ENCODE assay signal across 38 mouse cellular contexts in genomic region chr6:41824086-41824485, GRCm38 (mm10). TPM values are rescaled to one million over a fixed set of nuclear protein-coding genes. Genes with fewer than 3 reads are reported as not detected.
"Had no signal": no experiment of that assay in that cellular context is flagged by ENCODE, and none has a peak within 500 bp of the region (broad histone marks: within the 10 kb centered on the region; RNA-seq: fewer than 3 reads in every experiment).

No protein-coding gene starts in this region.

- DNase-seq: left cerebral cortex, postnatal 4 days; liver; liver, embryonic 13.5 days; liver, postnatal 0 days; lung, adult 18-20 months; lung, adult 2 months; lung, embryonic 14.5 days; lung, postnatal 10 days; lung, postnatal 14 days; lung, postnatal 36 days; lung, postnatal 4 days; midbrain, embryonic 14.5 days had no signal

- ATAC-seq: liver, embryonic 12.5 days; liver, postnatal 0 days; lung, postnatal 0 days; midbrain, embryonic 13.5 days; midbrain, embryonic 15.5 days; midbrain, embryonic 16.5 days had no signal

RNA-seq across cellular contexts. Expression of gene Pip, which starts 23.2 kb away (rescaled TPM):
- polyA plus RNA-seq: limb, embryonic 10.5 days; limb, embryonic 11.5 days; limb, embryonic 12.5 days; limb, embryonic 13.5 days; limb, embryonic 14.5 days; limb, embryonic 15.5 days; liver, adult 2 months; liver, embryonic 11.5 days; liver, embryonic 12.5 days; liver, embryonic 13.5 days; liver, embryonic 14.5 days; liver, embryonic 15.5 days; liver, embryonic 16.5 days; liver, postnatal 0 days; lung, adult 2 months; lung, embryonic 14.5 days; lung, embryonic 15.5 days; lung, embryonic 16.5 days; lung, postnatal 0 days; macrophage; midbrain, embryonic 10.5 days; midbrain, embryonic 11.5 days; midbrain, embryonic 12.5 days; midbrain, embryonic 13.5 days; midbrain, embryonic 14.5 days; midbrain, embryonic 15.5 days; midbrain, embryonic 16.5 days; midbrain, postnatal 0 days; myocyte; neural tube, embryonic 11.5 days; neural tube, embryonic 12.5 days had no signal

RNA-seq across cellular contexts. Expression of gene Sval2, which starts 28.7 kb away (rescaled TPM):
- polyA plus RNA-seq: limb, embryonic 10.5 days; limb, embryonic 11.5 days; limb, embryonic 12.5 days; limb, embryonic 13.5 days; limb, embryonic 14.5 days; limb, embryonic 15.5 days; liver, adult 2 months; liver, embryonic 11.5 days; liver, embryonic 12.5 days; liver, embryonic 13.5 days; liver, embryonic 14.5 days; liver, embryonic 15.5 days; liver, embryonic 16.5 days; liver, postnatal 0 days; lung, adult 2 months; lung, embryonic 14.5 days; lung, embryonic 15.5 days; lung, embryonic 16.5 days; lung, postnatal 0 days; macrophage; midbrain, embryonic 10.5 days; midbrain, embryonic 11.5 days; midbrain, embryonic 12.5 days; midbrain, embryonic 13.5 days; midbrain, embryonic 14.5 days; midbrain, embryonic 15.5 days; midbrain, embryonic 16.5 days; midbrain, postnatal 0 days; myocyte; neural tube, embryonic 11.5 days; neural tube, embryonic 12.5 days had no signal

RNA-seq across cellular contexts. Expression of gene Olfr459, which starts 49.1 kb away (rescaled TPM):
- polyA plus RNA-seq: limb, embryonic 10.5 days; limb, embryonic 11.5 days; limb, embryonic 12.5 days; limb, embryonic 13.5 days; limb, embryonic 14.5 days; limb, embryonic 15.5 days; liver, adult 2 months; liver, embryonic 11.5 days; liver, embryonic 12.5 days; liver, embryonic 13.5 days; liver, embryonic 14.5 days; liver, embryonic 15.5 days; liver, embryonic 16.5 days; liver, postnatal 0 days; lung, adult 2 months; lung, embryonic 14.5 days; lung, embryonic 15.5 days; lung, embryonic 16.5 days; lung, postnatal 0 days; macrophage; midbrain, embryonic 10.5 days; midbrain, embryonic 11.5 days; midbrain, embryonic 12.5 days; midbrain, embryonic 13.5 days; midbrain, embryonic 14.5 days; midbrain, embryonic 15.5 days; midbrain, embryonic 16.5 days; midbrain, postnatal 0 days; myocyte; neural tube, embryonic 11.5 days; neural tube, embryonic 12.5 days had no signal
